Mouse (Mus musculus) frontal cortex, adult 2 months (tissue): Measurements from ENCODE around the gene Foxi1. TPM values are rescaled to one million over a fixed set of nuclear protein-coding genes. Genes with fewer than 3 reads are reported as not detected.
A peak's percentile ranks its signal among the peaks of the same experiment; 100 is the strongest.
"Not testable (repeated sequence)": the region's sequence is repeated elsewhere in the genome, so short reads cannot be mapped to it uniquely, and the experiment has no call there.

ENCODE experiments used
- DNase-seq, 2 experiments: peaks; one replicate each; pipeline ENCODE4 v3.0.0; 2022; ENCODE audit warnings: low spot score in 1 of 2; ENCODE audit errors: extremely low spot score in 1 of 2
- polyA plus RNA-seq: library from polyadenylated mRNA; depleted of rRNA; stranded (reverse); fragments of >200 nt; gene quantifications from 2 replicates; pipeline ENCODE4 v1.2.3, GENCODE M21; 2012; rRNA removed

Gene Foxi1
- 0.08 TPM in 2 replicates for polyA plus RNA-seq

DNA sequence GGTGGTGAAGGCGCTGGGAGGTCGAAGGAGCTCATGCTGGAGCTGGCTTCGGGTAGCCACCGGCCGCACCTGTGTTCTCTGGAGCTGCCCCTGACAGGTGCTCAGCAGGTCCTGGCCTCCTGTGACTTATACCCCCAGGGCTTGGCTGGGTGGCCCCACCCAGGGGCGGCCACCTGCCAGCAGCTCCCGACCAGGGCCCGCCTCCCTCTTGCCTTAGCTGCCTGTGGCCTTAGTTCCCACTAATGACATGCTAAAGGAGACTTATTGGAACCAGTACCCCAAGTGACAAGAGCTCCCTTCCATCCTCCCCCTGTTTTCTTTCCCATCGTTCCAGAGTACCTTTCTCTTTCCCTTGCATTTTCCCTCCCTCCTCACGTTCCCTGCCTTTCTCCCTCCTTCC lies at the start of gene Foxi1:
Foxi1 (minus strand) TSS at position 101 of the 400 bp plus-strand sequence.
- DNase-seq, result no peak

DNA sequence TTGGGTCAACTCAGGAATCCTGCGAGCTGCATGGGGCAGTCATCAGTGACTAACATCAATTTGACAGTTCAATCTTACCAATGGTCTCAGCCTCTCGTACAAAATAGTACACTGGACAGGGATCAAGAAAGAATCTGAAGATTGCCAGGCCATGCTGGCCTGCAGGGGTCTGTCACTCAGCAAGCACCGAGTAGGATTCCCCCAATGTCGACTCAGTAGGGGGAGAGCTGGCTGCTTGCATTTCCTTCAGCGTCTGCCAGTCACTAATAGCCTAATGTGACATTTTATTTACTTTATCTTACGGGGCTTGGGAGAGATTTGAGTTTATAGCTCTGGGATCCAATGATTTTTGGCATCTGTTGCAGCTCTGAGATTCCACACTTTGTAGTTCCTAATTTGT lies 35.1 kb upstream of the Foxi1 start:
- no peak for DNase-seq

DNA sequence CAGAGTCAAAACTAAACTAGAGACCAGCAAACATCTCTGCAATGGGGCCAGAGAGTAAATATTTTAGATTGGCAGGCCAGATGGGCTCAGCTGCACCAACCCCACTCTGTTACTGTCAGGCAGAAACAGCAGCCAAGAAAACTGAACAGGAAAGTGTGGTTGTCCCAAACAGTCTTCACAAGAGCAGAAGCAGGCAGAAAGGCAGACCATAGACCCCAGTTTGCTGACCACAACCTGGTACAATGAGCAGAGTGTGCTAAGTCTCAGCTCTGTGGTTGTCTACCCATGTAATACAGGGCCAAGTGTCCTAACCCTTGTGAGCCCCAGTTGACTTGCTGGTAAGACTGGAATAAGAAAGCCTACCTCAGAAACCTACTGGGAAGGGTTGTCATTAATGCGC lies 32.4 kb upstream of the Foxi1 start:
- DNase-seq, result no peak

DNA sequence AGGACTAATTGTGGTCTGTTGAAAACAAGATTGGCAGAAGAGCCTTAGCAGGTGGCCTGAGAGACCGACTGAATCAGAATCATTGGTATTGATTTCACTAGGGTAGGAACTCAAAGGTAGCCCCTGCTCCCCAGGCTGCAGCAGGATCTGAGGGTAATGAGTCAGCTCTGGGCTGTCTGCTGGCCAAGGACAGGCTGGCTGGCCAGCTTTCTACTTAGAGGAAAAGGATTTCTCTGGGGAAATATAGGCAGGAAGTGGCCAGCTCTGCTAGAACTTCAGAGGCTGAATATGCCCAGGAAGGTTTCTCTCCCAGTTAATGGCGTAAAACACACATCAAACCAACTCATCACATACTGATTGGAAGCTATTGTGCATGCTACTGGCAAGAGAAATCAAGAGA lies 31.8 kb upstream of the Foxi1 start:
- DNase-seq, result no peak

DNA sequence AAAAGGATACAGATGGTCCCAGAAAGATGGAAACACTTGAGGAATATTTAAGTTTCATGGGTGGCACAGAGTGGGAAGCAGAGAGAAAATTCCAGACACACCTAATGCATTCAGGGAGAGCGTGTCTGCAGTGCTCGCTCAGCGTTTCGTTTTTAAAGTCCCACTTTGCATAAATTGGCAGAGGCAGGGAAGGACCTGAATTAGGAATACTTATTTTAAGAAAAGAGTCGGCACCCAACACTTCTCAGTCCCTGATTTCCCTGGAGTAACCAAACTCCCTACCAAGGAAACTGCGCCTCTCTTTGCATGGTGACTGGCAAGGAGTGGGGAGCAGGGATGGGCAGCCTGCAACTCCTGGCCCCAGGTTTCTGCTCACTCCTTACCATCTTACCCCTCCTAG lies 29.0 kb upstream of the Foxi1 start:
- peak in 1 of 2 experiments; percentile 19 for DNase-seq

DNA sequence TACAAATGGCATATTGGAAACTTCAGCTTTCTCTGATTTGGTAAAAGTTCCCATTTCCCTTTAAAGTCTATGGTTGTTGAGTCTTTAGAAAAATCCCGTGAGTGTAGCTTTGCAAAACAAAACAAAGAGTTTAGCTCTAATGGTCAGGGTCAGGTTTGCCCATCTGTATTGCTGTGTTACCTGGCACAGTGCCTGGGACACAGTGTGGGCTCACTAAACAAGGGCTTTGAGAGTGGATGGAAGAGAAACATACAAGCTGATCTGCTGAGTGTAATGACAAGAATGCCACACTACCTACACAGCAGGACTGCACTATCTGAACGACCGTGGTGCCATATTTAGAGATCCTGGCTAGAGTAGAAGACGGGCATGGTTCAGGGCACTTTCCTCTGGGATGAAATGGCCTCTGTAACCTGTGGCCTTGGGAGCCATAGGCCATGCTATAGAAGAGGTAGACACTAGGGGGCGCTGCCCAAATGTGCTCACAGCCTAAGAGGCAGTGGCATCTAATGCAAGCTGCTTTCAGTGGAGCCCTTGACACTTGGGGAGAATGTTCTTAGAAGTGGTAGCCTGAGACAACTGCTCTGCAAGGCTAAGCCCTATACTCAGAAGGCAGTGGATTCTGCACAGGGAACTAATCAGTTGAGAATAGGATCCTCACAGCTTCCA lies 28.3 kb upstream of the Foxi1 start:
- peak in 1 of 2 experiments; percentile 66 for DNase-seq

DNA sequence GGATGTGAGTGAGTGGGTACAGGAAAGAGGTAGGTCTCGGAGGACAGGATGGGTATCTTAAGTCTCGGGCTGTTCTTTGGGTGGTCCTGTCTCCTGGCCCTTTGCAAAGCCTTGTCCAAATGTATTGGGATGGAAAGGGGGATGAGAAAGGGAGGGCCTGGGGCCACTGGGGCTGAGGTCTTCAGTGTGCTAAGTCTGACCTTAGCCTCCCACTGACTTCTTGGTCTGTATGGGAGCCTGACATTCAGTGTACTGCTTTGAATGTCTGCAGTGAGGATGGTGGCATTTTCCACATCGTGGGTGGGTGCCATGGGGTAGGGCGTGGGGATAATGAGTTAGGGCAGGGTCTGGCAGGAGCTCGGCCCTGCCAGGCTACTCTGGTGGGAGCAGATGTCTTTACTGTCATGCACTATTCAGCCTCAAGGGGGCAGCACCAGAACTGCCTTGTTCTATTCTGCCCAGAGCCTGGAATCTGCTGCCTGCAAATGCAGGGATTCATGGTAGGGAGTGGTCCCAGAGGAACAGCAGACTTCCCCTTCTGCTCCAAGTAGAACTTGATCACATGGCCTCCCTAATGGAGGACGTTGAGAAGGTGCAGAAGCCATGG lies 21.0 kb upstream of the Foxi1 start:
- peak; percentile 44 to 87 for DNase-seq

DNA sequence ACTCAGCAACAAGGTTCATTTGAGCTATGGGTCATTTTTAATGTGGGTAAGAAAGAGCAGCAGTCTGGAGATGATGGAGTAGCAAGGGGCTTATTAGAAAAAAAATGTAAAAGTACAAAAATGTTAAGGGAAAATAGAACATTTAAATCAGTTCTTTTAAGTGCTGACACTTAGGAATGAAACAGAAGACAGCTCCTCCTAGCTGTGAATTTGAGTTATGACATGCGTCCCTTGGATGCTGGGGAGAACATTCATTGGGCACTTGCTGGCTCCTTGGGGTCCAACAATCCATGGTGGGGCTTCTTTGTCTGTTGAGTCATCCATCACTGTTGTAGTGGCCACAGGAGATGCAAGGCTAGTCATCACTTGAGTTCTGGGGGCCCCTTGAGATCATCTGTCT lies 19.3 kb upstream of the Foxi1 start:
- DNase-seq, result peak in 1 of 2 experiments; percentile 27

DNA sequence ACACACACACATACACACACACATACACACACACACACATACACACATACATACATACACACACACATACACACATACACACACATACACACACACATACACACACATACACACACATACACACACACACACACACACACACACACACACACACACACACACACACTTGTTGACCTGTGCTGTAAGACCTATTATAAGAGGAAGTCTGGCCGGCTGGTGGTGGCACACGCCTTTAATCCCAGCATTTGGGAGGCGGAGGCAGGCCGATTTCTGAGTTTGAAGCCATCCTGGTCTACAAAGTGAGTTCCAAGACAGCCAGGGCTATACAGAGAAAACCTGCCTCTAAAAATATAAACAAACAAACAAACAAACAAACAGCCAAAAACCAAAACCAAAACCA lies 12.7 kb upstream of the Foxi1 start:
- DNase-seq, result not testable (repeated sequence)

DNA sequence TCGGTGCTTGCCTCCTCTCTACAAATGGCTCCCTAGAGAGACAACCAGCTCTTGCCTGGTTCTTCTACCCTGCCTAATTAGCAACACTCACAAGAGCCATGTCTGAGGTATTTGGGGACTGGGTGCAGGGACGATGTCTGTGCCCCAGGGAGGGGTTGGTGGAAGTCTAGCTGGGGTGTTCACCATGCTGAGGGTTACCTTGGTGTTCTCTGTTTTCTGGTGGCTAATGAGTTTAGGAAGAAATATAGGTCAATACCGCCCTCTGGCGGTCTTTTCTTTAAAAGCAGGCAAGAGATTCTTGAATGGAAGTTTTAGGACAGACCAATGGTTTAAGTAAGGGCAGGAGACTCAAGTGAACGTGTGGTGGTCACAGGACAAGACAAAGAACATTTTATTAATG lies 5.0 kb upstream of the Foxi1 start:
- peak; percentile 60 to 93 for DNase-seq

DNA sequence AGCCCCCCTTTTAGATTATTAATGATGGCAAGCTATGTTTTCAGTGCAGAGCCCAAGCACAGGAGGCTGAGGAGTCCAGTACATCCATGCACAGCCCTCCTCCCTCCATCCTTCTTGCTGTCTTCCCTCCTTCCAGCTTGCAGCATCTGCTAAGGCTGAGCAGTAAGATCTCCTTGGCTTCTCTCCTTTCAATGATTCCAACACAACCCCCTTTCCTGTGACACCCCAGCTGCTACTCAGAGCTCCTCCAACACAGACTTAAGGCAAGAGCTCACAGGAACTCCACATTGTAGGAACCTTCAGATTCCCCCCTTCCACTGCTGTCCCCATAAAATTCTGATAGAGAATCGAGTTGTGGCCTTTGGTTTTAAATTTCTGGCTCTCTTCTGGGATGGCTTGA lies 5.1 kb downstream of the Foxi1 start:
- DNase-seq, result peak in 1 of 2 experiments; percentile 28

DNA sequence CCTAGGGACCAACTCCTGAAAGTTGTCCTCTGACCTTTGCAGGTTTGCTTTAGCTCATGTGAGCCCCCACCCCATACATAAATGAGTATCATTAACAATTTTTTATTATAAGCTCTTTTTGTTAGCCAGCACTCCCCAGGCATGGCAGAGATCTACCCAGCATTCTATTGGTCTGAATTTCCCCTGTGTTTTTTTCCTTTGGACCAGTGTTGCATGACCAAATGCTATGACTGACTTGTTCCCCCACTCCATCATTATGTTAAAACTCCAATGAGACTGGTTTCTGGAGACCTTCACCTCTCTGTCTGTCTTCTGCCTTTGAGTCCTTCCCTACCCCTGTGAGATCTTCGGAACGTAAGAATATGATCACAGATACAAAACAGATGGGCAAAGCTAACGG lies 12.7 kb downstream of the Foxi1 start:
- no peak for DNase-seq

DNA sequence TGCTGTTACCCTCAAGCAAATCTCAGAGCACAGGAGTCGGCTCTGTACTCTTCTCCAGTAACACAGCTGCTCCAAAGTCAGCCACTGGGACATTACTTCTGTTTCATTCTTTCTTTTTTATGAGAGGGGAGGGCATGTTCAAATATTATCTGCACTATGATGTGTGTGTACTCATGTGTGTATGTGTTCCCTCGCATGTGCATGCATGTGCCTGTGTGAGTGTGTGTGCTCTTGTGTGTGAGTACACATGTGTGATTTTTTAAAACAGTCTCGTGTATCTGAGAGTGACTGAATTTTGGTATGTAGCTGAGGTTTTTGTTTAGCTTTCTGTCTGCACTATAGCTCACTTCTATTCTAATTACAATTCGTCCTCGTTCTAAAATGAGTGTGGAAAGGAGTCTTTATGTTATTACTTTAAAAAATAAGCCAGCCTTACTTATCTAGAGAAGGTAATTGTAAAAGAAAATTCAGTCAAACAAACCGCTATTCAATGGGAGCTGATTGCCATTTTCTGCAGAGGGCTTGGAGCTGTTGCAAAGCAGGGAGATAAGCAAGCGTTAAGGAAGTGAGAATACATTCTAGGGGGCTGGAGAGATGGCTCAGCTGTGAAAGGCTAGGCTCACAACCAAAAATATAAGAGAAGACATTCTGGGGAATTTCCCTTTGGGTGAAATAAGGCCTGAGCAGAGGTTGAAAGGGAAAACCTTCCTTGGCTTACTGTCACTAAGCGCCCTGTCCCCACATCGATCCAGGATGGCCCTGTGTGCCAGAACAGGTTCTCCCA lies 13.5 kb downstream of the Foxi1 start:
- no peak for DNase-seq

DNA sequence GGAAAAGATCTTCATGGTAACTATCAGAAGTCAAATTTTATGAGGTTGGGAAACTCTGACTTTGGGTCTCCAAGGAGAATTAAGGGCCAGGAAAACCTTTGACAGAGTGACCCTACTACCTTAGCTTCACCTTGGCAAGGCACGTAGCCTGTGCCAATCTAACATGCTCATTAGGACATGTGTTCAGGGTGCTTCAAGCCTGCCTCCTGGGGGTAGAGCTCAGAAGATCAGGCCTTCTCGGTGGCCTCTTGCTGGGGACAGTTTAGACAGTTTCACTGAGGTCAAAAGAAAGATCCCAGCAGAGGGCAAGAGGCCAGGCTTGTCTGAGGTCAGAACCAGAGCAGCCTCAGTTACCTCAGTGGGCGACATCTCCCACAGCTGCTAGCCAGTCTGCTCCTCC lies 14.2 kb downstream of the Foxi1 start:
- no peak for DNase-seq

DNA sequence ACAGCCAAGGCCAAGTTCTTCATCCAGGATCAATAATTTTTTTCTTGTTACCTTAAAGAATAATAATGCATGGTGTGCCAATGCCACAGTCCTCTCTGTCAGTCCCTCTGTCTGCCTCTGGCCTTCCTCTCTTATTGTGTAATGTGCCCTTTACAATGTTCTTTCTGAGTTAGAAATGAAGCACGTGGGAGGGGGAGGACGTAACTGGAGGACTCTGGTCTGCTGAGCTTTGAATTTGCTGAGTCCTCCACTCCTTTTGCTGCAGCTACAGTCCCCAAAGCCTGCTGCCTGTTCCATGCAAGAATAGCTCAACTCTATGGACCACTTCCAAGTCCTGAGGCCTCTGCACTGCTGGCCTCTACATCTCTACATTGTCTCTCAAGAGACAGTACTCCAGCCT lies 23.6 kb downstream of the Foxi1 start:
- no peak for DNase-seq

DNA sequence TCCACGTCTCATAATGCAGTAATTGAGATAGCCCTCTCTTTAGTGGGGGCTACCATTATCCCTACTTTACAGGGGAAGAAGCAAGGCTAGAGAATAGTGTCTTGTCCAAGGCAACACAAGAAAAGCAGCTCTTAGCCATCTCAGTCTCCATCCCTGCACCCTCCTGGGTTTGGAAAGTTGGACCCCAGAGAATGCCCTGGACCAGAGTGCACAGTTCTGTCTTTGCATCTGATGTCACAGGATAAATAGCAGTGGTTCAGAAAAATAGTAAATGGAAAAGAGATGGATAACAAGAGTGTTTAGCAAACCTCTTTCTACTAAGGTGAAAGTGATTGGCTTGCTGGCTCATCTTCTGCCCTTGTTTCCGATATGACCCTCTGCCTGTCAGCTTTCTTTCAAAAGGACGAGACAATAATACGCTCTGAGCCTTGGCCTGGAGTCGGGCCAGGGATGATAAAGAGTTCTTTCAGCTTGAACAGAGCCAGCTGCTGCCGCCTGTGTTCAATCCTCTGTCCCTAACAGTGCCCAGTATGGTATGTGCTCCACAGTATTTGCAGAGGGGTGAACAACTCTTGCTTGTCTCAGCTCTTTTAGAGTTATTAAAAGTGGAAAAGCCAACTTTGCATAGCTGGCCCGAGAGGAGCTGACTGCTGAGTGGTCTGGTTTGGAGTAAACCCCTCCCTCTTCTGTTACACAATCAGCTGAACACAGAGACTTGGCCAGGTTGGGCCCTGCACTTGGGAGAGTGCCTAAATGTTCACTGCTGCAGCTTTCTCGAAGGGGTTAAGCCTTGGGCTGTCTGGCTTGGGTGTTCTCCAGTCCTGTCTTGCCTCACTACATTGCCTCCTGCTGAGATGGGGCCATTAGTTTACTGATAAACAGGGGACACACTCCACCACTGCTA lies 26.4 kb downstream of the Foxi1 start:
- peak; percentile 9 to 46 for DNase-seq

DNA sequence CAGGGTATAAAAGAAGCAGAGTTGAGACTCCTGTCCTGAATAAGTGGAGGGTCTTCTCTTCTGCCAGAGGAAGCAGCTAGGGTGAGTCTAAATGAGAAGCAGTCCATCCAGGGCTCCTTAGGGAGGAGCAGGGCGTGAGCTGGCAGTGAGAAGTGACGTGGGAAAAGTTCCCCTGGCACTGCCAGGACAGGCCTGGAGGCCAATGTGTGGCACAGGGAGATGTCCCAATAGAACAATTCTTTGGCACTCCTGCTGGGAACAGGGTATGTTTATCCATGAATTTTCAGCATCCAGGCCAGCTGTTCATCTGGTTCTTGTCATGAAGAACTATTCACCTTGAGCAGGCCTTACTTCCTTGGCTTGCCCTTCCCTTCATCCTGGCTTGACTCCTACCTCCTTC lies 29.1 kb downstream of the Foxi1 start:
- DNase-seq, result no peak

DNA sequence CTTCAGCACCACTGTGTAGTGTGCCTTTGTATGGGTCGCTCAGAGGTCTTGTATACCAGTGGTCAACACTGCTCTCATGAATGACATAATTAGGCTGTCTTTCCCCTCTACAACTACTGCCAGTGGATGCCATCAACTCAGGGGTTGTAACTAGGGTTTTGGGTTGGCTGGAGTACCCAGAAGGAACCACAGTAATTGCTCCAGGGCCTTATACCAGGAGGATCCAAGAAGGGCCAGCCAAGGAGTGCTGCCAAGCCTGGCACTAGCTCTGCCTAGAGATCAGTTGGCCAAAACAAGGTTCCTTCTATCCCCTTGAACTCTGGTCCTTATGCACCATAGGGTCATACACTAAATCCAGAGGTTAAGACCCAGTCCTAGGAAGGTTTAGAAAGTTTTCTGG lies 31.5 kb downstream of the Foxi1 start:
- peak; percentile 22 to 30 for DNase-seq

DNA sequence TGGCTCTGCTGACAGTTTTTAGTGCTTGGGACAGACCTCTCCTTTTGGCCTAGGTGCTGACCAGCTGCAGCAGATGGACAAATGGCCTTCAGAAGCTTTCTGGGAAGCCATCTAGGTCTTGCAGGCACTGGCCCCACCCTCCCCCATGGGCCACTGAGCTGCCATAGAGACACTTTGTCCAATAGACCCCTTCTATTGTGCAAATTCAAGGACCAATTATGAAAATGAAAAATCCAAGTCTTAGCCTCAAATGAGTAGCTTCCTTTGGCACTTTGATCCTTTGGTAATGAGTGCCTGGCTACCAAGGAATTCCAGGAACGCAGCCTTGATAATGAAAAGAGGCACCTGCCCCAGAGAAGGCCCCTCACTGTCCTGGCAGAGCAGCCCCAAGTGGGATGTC lies 36.7 kb downstream of the Foxi1 start:
- no peak for DNase-seq

DNA sequence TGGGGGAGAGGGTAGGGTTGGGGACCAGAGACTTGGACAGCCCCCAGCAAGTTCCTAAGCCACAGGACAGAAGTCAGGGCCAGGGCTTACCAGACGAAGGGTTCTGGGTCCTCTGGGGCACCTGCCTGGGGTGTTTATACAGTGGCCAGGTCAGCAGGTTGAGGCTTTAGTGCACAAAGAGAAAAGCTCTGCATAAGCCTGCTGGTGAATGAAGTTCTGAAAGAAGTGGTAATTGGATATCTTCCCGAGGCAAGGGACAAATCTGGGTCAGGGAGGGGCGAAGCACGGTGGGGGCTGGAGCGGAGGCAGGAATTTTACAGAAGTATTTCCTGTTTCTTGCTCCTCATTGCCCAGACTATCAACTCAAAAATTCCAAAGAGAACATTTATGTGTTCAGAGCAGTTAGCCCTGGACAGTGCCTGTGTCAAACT lies 38.4 kb downstream of the Foxi1 start:
- peak in 1 of 2 experiments; percentile 16 for DNase-seq

DNA sequence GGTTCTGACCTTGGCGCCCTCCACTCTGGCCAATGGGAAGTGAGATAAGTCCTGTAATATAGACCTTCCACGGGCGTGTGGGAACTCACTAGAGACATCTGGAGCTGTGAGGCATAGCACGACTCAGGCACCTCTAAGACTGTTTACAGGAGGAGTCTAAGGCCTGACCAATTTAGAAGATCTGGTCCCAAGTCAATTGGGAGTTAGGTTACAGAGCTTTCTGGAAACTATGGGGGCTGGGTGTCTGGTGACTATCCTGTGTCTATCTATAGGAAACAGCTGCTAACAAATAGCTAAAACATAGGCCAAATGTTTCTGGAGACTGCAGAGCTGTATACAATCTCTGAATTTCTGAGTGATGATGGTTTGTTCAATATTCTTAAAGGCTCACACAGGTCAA lies 41.5 kb downstream of the Foxi1 start:
- DNase-seq, result no peak
